Mouse (Mus musculus): ENCODE results near the gene Gse1. TPM values are rescaled to one million over a fixed set of nuclear protein-coding genes. Genes with fewer than 3 reads are reported as not detected.
A peak's percentile ranks its signal among the peaks of the same experiment; 100 is the strongest.

Gse1 gene
- polyA plus RNA-seq, 1 experiment from 2014 or later, result 22.6 TPM

GRCm38 (mm10) chr8:120322956-120323448 is 94.7 kb downstream of the Gse1 start:
- Histone ChIP-seq H3K4me3 (ENCODE audit: low read depth, low read length) (no peak overlapping the region), H3K4me2 (ENCODE audit: low read length) (peak overlapping the region; percentile 18; the same call in 1 of the 2 replicates), H3K9ac (ENCODE audit: low read length) (peak overlapping the region; percentile 35; the same call in 1 of the 2 replicates), H3K4me1 (ENCODE audit: control insufficient read depth, insufficient read depth, low read length) (peaks cover 14% of the 10 kb centered on the region), H3K27ac (ENCODE audit: low read depth, low read length) (peak overlapping the region; percentile 75), H3K9me3 (replicated peaks; ENCODE audit: control insufficient read depth, low read length) (no peaks in the 10 kb centered on the region), H3K27me3 (replicated peaks; ENCODE audit: control insufficient read depth, insufficient read depth, low read length) (no peaks in the 10 kb centered on the region), H3K36me3 (ENCODE audit: control insufficient read depth, insufficient read depth, low read length) (no peaks in the 10 kb centered on the region)
- ATAC-seq, result peak; percentile 59
- WGBS, result 4% methylated on average over 20 of the region's 20 CpGs
- DNase-seq (ENCODE audit: low spot score), result peak; percentile 71

- no peak overlapping the region for H3K4me2 ChIP-seq (ENCODE audit: low read length)
- peaks cover 16% of the 10 kb centered on the region for H3K4me1 ChIP-seq (ENCODE audit: control insufficient read depth, insufficient read depth, low read length)
- WGBS, result 76% methylated on average over 3 of the region's 3 CpGs
- ATAC-seq (no peak), DNase-seq (ENCODE audit: low spot score) (no peak)
- H3K27ac ChIP-seq (ENCODE audit: low read depth, low read length), result no peak overlapping the region
- no peak overlapping the region for H3K4me3 ChIP-seq (ENCODE audit: low read depth, low read length)
- no peaks in the 10 kb centered on the region for H3K36me3 ChIP-seq (ENCODE audit: control insufficient read depth, insufficient read depth, low read length)
- H3K9me3 ChIP-seq (replicated peaks; ENCODE audit: control insufficient read depth, low read length), result no peaks in the 10 kb centered on the region
- no peaks in the 10 kb centered on the region for H3K27me3 ChIP-seq (replicated peaks; ENCODE audit: control insufficient read depth, insufficient read depth, low read length)
- no peak overlapping the region for H3K9ac ChIP-seq (ENCODE audit: low read length)
These were observed 96.3 kb downstream of the Gse1 start for GRCm38 (mm10) chr8:120324555-120324954.

- DNase-seq (ENCODE audit: low spot score) (no peak), ATAC-seq (no peak)
- Histone ChIP-seq H3K4me1 (ENCODE audit: control insufficient read depth, insufficient read depth, low read length) (peaks cover 17% of the 10 kb centered on the region), H3K9me3 (replicated peaks; ENCODE audit: control insufficient read depth, low read length) (no peaks in the 10 kb centered on the region), H3K27ac (ENCODE audit: low read depth, low read length) (no peak overlapping the region), H3K27me3 (replicated peaks; ENCODE audit: control insufficient read depth, insufficient read depth, low read length) (no peaks in the 10 kb centered on the region), H3K4me2 (ENCODE audit: low read length) (no peak overlapping the region), H3K36me3 (ENCODE audit: control insufficient read depth, insufficient read depth, low read length) (no peaks in the 10 kb centered on the region), H3K4me3 (ENCODE audit: low read depth, low read length) (no peak overlapping the region), H3K9ac (ENCODE audit: low read length) (no peak overlapping the region)
- 74% methylated on average over 5 of the region's 5 CpGs for WGBS
These were observed 97.0 kb downstream of the Gse1 start for GRCm38 (mm10) chr8:120325172-120325767.

- Histone ChIP-seq H3K27ac (ENCODE audit: low read depth, low read length) (no peak overlapping the region), H3K4me3 (ENCODE audit: low read depth, low read length) (no peak overlapping the region), H3K9ac (ENCODE audit: low read length) (no peak overlapping the region), H3K4me1 (ENCODE audit: control insufficient read depth, insufficient read depth, low read length) (peaks cover 17% of the 10 kb centered on the region), H3K36me3 (ENCODE audit: control insufficient read depth, insufficient read depth, low read length) (no peaks in the 10 kb centered on the region), H3K27me3 (replicated peaks; ENCODE audit: control insufficient read depth, insufficient read depth, low read length) (no peaks in the 10 kb centered on the region), H3K9me3 (replicated peaks; ENCODE audit: control insufficient read depth, low read length) (no peaks in the 10 kb centered on the region), H3K4me2 (ENCODE audit: low read length) (no peak overlapping the region)
- WGBS, result 48% methylated on average over 3 of the region's 3 CpGs
- DNase-seq (ENCODE audit: low spot score) (no peak), ATAC-seq (no peak)
These were observed 98.9 kb downstream of the Gse1 start for GRCm38 (mm10) chr8:120327131-120327554.

- Histone ChIP-seq H3K36me3 (ENCODE audit: control insufficient read depth, insufficient read depth, low read length) (no peaks in the 10 kb centered on the region), H3K4me2 (ENCODE audit: low read length) (no peak overlapping the region), H3K9me3 (replicated peaks; ENCODE audit: control insufficient read depth, low read length) (no peaks in the 10 kb centered on the region), H3K4me3 (ENCODE audit: low read depth, low read length) (no peak overlapping the region), H3K27ac (ENCODE audit: low read depth, low read length) (no peak overlapping the region), H3K27me3 (replicated peaks; ENCODE audit: control insufficient read depth, insufficient read depth, low read length) (no peaks in the 10 kb centered on the region), H3K4me1 (ENCODE audit: control insufficient read depth, insufficient read depth, low read length) (peaks cover 6% of the 10 kb centered on the region), H3K9ac (ENCODE audit: low read length) (no peak overlapping the region)
- no peak for DNase-seq (ENCODE audit: low spot score)
- 89% methylated on average over 13 of the region's 13 CpGs for WGBS
- no peak for ATAC-seq
These were observed 100.2 kb downstream of the Gse1 start for GRCm38 (mm10) chr8:120328361-120329022.

- ATAC-seq (peak; percentile 35; the same call in 1 of the 2 replicates), DNase-seq (ENCODE audit: low spot score) (peak; percentile 64)
- H3K9me3 ChIP-seq (replicated peaks; ENCODE audit: control insufficient read depth, low read length), result no peaks in the 10 kb centered on the region
- WGBS, result 78% methylated on average over 11 of the region's 11 CpGs
- H3K4me1 ChIP-seq (ENCODE audit: control insufficient read depth, insufficient read depth, low read length), result peaks cover 5% of the 10 kb centered on the region; the same call in 1 of the 2 replicates
- no peak overlapping the region for H3K4me2 ChIP-seq (ENCODE audit: low read length)
- no peak overlapping the region for H3K4me3 ChIP-seq (ENCODE audit: low read depth, low read length)
- no peaks in the 10 kb centered on the region for H3K36me3 ChIP-seq (ENCODE audit: control insufficient read depth, insufficient read depth, low read length)
- no peak overlapping the region for H3K27ac ChIP-seq (ENCODE audit: low read depth, low read length)
- H3K27me3 ChIP-seq (replicated peaks; ENCODE audit: control insufficient read depth, insufficient read depth, low read length), result no peaks in the 10 kb centered on the region
- no peak overlapping the region for H3K9ac ChIP-seq (ENCODE audit: low read length)
These were observed 100.9 kb downstream of the Gse1 start for GRCm38 (mm10) chr8:120329030-120329748.

GRCm38 (mm10) chr8:120331027-120331426 is 102.8 kb downstream of the Gse1 start:
- WGBS, result 88% methylated on average over 7 of the region's 7 CpGs
- Histone ChIP-seq H3K36me3 (ENCODE audit: control insufficient read depth, insufficient read depth, low read length) (no peaks in the 10 kb centered on the region), H3K9ac (ENCODE audit: low read length) (no peak overlapping the region), H3K4me1 (ENCODE audit: control insufficient read depth, insufficient read depth, low read length) (peaks cover 23% of the 10 kb centered on the region), H3K27ac (ENCODE audit: low read depth, low read length) (no peak overlapping the region), H3K27me3 (replicated peaks; ENCODE audit: control insufficient read depth, insufficient read depth, low read length) (no peaks in the 10 kb centered on the region), H3K9me3 (replicated peaks; ENCODE audit: control insufficient read depth, low read length) (no peaks in the 10 kb centered on the region), H3K4me3 (ENCODE audit: low read depth, low read length) (no peak overlapping the region), H3K4me2 (ENCODE audit: low read length) (no peak overlapping the region)
- ATAC-seq, result no peak
- DNase-seq (ENCODE audit: low spot score), result no peak

- Histone ChIP-seq H3K9me3 (replicated peaks; ENCODE audit: control insufficient read depth, low read length) (no peaks in the 10 kb centered on the region), H3K4me3 (ENCODE audit: low read depth, low read length) (no peak overlapping the region), H3K27ac (ENCODE audit: low read depth, low read length) (no peak overlapping the region), H3K36me3 (ENCODE audit: control insufficient read depth, insufficient read depth, low read length) (no peaks in the 10 kb centered on the region), H3K4me1 (ENCODE audit: control insufficient read depth, insufficient read depth, low read length) (peaks cover 30% of the 10 kb centered on the region), H3K9ac (ENCODE audit: low read length) (no peak overlapping the region), H3K27me3 (replicated peaks; ENCODE audit: control insufficient read depth, insufficient read depth, low read length) (no peaks in the 10 kb centered on the region), H3K4me2 (ENCODE audit: low read length) (no peak overlapping the region)
- 72% methylated on average over 16 of the region's 16 CpGs for WGBS
- DNase-seq (ENCODE audit: low spot score) (no peak), ATAC-seq (no peak)
These were observed 104.3 kb downstream of the Gse1 start for GRCm38 (mm10) chr8:120332379-120333229.
